Mouse (Mus musculus): ENCODE results near the gene Map2. TPM values are rescaled to one million over a fixed set of nuclear protein-coding genes. Genes with fewer than 3 reads are reported as not detected.

Map2 gene
- polyA plus RNA-seq, 2 experiments, result 12.5 to 20.4 TPM

GRCm38 (mm10) chr1:66223331-66223730 is 48.3 kb downstream of the Map2 start:
- DNase-seq (ENCODE audit: low spot score), result no peak

GRCm38 (mm10) chr1:66226372-66227368 is 51.6 kb downstream of the Map2 start:
- no peak overlapping the region for H3K27ac ChIP-seq (replicated peaks; ENCODE audit: low read depth, low read length)
- no peak for ATAC-seq (ENCODE audit: low FRiP score, low read depth)

More at GRCm38 (mm10) chr1:66223331-66223730, 48.3 kb downstream of the Map2 start:
- no peak for TF ChIP-seq POLR2A (IDR thresholded peaks at IDR 0.05; ENCODE audit: borderline replicate concordance, extremely low read depth, insufficient read depth, insufficient read length)
- Histone ChIP-seq H3K4me2 (replicated peaks; ENCODE audit: low read depth, low read length, severe bottlenecking) (no peak overlapping the region), H3K9me3 (ENCODE audit: control insufficient read depth, low read length) (no peaks in the 10 kb centered on the region), H3K9ac (ENCODE audit: low read depth, low read length, severe bottlenecking) (no peak overlapping the region), H3K4me3 (replicated peaks; ENCODE audit: low read length) (no peak overlapping the region), H3K27ac (replicated peaks; ENCODE audit: low read depth, low read length) (no peak overlapping the region), H3K36me3 (ENCODE audit: control insufficient read depth, insufficient read depth, low read length) (no peaks in the 10 kb centered on the region), H3K27me3 (ENCODE audit: control insufficient read depth, insufficient read depth, low read length) (no peaks in the 10 kb centered on the region), H3K4me1 (ENCODE audit: control insufficient read depth, insufficient read depth, low read length) (peaks cover 4% of the 10 kb centered on the region)
- no peak for ATAC-seq (ENCODE audit: low FRiP score, low read depth)
- 12% methylated on average over 1 of the region's 1 CpGs for WGBS

GRCm38 (mm10) chr1:66228205-66228604 is 53.1 kb downstream of the Map2 start:
- ATAC-seq (ENCODE audit: low FRiP score, low read depth) (peak; percentile 34; the same call in 1 of the 2 replicates), DNase-seq (ENCODE audit: low spot score) (no peak)
- H3K9ac ChIP-seq (ENCODE audit: low read depth, low read length, severe bottlenecking), result no peak overlapping the region
- 69% methylated on average over 3 of the region's 3 CpGs for WGBS
- H3K4me3 ChIP-seq (replicated peaks; ENCODE audit: low read length), result no peak overlapping the region
- no peaks in the 10 kb centered on the region for H3K36me3 ChIP-seq (ENCODE audit: control insufficient read depth, insufficient read depth, low read length)
- H3K27me3 ChIP-seq (ENCODE audit: control insufficient read depth, insufficient read depth, low read length), result no peaks in the 10 kb centered on the region
- H3K4me2 ChIP-seq (replicated peaks; ENCODE audit: low read depth, low read length, severe bottlenecking), result no peak overlapping the region
- no peaks in the 10 kb centered on the region for H3K9me3 ChIP-seq (ENCODE audit: control insufficient read depth, low read length)
- H3K27ac ChIP-seq (replicated peaks; ENCODE audit: low read depth, low read length), result no peak overlapping the region
- H3K4me1 ChIP-seq (ENCODE audit: control insufficient read depth, insufficient read depth, low read length), result peaks cover 2% of the 10 kb centered on the region
- no peak for TF ChIP-seq POLR2A (IDR thresholded peaks at IDR 0.05; ENCODE audit: borderline replicate concordance, extremely low read depth, insufficient read depth, insufficient read length)

More at GRCm38 (mm10) chr1:66226372-66227368, 51.6 kb downstream of the Map2 start:
- Histone ChIP-seq H3K4me2 (replicated peaks; ENCODE audit: low read depth, low read length, severe bottlenecking) (no peak overlapping the region), H3K4me1 (ENCODE audit: control insufficient read depth, insufficient read depth, low read length) (peaks cover 4% of the 10 kb centered on the region), H3K9ac (ENCODE audit: low read depth, low read length, severe bottlenecking) (no peak overlapping the region), H3K27me3 (ENCODE audit: control insufficient read depth, insufficient read depth, low read length) (no peaks in the 10 kb centered on the region), H3K9me3 (ENCODE audit: control insufficient read depth, low read length) (no peaks in the 10 kb centered on the region), H3K4me3 (replicated peaks; ENCODE audit: low read length) (no peak overlapping the region), H3K36me3 (ENCODE audit: control insufficient read depth, insufficient read depth, low read length) (no peaks in the 10 kb centered on the region)
- TF ChIP-seq POLR2A (IDR thresholded peaks at IDR 0.05; ENCODE audit: borderline replicate concordance, extremely low read depth, insufficient read depth, insufficient read length), result no peak
- 72% methylated on average over 7 of the region's 7 CpGs for WGBS
- DNase-seq (ENCODE audit: low spot score), result peak; percentile 42

GRCm38 (mm10) chr1:66230345-66230744 is 55.3 kb downstream of the Map2 start:
- WGBS, result 89% methylated on average over 3 of the region's 3 CpGs

GRCm38 (mm10) chr1:66231963-66232362 is 56.9 kb downstream of the Map2 start:
- no peaks in the 10 kb centered on the region for H3K36me3 ChIP-seq (ENCODE audit: control insufficient read depth, insufficient read depth, low read length)
- no peak for TF ChIP-seq POLR2A (IDR thresholded peaks at IDR 0.05; ENCODE audit: borderline replicate concordance, extremely low read depth, insufficient read depth, insufficient read length)
- ATAC-seq (ENCODE audit: low FRiP score, low read depth), result no peak

More at GRCm38 (mm10) chr1:66230345-66230744, 55.3 kb downstream of the Map2 start:
- Histone ChIP-seq H3K27ac (replicated peaks; ENCODE audit: low read depth, low read length) (no peak overlapping the region), H3K4me1 (ENCODE audit: control insufficient read depth, insufficient read depth, low read length) (no peaks in the 10 kb centered on the region), H3K4me2 (replicated peaks; ENCODE audit: low read depth, low read length, severe bottlenecking) (no peak overlapping the region), H3K9me3 (ENCODE audit: control insufficient read depth, low read length) (no peaks in the 10 kb centered on the region), H3K4me3 (replicated peaks; ENCODE audit: low read length) (no peak overlapping the region), H3K27me3 (ENCODE audit: control insufficient read depth, insufficient read depth, low read length) (no peaks in the 10 kb centered on the region), H3K36me3 (ENCODE audit: control insufficient read depth, insufficient read depth, low read length) (no peaks in the 10 kb centered on the region), H3K9ac (ENCODE audit: low read depth, low read length, severe bottlenecking) (no peak overlapping the region)
- DNase-seq (ENCODE audit: low spot score), result no peak
- ATAC-seq (ENCODE audit: low FRiP score, low read depth), result no peak
- no peak for TF ChIP-seq POLR2A (IDR thresholded peaks at IDR 0.05; ENCODE audit: borderline replicate concordance, extremely low read depth, insufficient read depth, insufficient read length)

More at GRCm38 (mm10) chr1:66231963-66232362, 56.9 kb downstream of the Map2 start:
- H3K9me3 ChIP-seq (ENCODE audit: control insufficient read depth, low read length), result no peaks in the 10 kb centered on the region
- no peak overlapping the region for H3K4me2 ChIP-seq (replicated peaks; ENCODE audit: low read depth, low read length, severe bottlenecking)
- no peak overlapping the region for H3K4me3 ChIP-seq (replicated peaks; ENCODE audit: low read length)
- 89% methylated on average over 4 of the region's 4 CpGs for WGBS
- no peak overlapping the region for H3K9ac ChIP-seq (ENCODE audit: low read depth, low read length, severe bottlenecking)
- no peaks in the 10 kb centered on the region for H3K4me1 ChIP-seq (ENCODE audit: control insufficient read depth, insufficient read depth, low read length)
- no peaks in the 10 kb centered on the region for H3K27me3 ChIP-seq (ENCODE audit: control insufficient read depth, insufficient read depth, low read length)
- no peak overlapping the region for H3K27ac ChIP-seq (replicated peaks; ENCODE audit: low read depth, low read length)
- DNase-seq (ENCODE audit: low spot score), result no peak
